Mouse (Mus musculus): ENCODE results near the gene Rpn2.

DNA sequence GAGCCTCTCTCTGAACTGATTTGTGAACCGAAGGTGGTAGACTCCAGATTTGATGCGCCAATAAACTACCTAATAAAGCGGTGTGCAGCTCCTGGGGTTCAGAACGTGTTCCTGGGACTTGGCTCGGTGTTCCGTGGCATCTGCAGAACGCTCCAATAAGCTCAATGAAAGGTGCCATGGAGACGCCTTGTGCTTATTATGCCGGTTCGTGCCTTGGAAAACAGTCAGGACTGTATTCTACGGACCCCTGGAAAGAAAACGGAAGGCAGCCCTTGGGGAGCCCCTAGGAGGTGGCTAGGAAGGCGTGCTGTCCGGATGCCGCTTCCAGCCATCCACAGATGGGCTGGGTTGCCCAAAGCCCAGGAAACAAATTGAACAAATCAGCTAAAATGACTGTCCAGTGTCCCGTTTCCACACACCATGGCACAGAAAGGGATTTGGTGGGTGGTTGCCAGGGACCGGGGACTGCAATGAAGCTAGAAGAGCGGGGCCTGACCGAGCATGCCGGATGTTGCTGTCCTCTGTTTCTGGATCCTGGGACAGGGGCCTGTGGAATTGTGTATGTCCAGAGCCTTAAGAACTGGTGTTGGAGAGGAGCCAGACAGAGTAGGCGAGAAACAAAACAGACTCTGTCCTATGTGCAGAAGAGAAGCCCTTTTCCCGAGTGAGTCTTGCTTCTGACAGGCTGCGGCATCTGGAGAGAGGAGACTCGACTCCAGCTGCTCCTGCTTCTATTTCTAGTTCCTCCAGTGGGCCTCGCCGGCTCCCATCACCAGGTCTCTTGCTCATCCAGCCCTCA lies 68.7 kb downstream of the Rpn2 start, which contains the start of gene Ghrh:
- TF ChIP-seq CTCF (IDR thresholded peaks at IDR 0.05; ENCODE audit: low read depth, low read length) (no peak), POLR2A (IDR thresholded peaks at IDR 0.05; ENCODE audit: insufficient read depth, low read length) (no peak), EP300 (IDR thresholded peaks at IDR 0.05; ENCODE audit: insufficient read depth, low read depth, low read length) (no peak)

Measured in ES-Bruce4 (cell line).